Mouse (Mus musculus): Measurements from ENCODE around the gene Dab1. TPM values are rescaled to one million over a fixed set of nuclear protein-coding genes. Genes with fewer than 3 reads are reported as not detected.

The Dab1 gene
- total RNA-seq, 2 experiments from 2014 or later, result 115 to 127 TPM

DNA sequence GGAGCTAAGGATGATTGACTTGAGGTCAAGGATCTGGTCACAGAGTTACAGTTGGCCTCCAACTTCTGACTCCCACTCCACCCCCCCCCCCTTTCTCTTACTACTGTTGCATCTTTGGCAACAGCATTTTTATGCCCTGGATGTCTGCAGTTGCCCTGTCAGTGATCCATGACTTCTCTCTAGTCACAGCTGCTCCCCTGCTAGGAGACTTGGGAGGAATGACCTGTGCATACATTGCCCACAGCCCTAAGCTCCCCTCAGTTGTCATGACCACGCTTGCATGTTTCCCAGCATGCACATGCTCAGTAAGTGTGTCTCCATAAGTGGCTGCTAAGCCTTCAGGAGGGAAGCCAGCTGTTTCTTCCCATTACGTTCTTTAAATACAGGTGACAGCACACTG lies 936.2 kb downstream of the Dab1 start:
- intact Hi-C loops (cut with DNase I), result no loop called here
- no peak for DNase-seq (ENCODE audit: extremely low spot score in 1 of 2, low spot score in 2 of 2)

DNA sequence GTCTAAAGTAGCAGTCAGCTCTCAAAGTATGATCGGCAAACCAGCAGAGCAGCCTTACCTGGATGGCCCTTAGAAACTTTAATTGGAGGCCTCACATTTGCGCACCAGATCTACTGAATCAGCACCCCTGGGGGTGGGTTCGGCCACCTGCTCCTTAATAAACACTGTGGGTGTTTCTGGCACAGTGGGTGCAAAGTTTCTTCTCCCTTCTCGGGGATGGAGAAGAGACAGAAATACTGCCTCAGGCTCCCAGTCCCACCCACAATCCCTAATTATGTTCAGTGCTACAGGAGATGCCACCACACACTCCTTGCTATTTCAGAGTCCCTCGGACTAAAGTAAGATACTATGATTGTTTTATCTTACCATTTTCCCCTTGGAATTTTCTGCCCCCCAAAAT lies 944.4 kb downstream of the Dab1 start:
- no peak for DNase-seq (ENCODE audit: extremely low spot score in 1 of 2, low spot score in 2 of 2)
- intact Hi-C loops (cut with DNase I), result no loop called here

DNA sequence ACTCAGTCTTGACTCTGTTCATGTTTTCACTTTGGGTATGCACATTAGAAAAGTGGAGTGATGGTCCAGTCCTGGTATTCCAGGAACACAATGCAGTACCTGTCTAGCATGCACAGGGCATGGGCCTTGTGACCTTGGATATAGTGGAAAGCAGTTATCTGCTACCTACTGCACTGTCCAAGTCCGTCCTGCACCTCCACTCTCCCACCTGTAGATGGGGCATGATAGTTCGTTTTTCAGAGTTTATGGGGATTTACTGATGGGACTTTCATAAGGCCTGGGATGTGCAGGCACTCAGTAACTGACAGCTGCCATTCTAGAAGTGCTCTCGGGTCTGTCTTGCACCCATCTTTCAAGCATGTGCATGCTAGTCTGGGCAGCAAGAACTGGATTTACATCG lies 951.4 kb downstream of the Dab1 start:
- intact Hi-C loops (cut with DNase I), result no loop called here
- DNase-seq (ENCODE audit: extremely low spot score in 1 of 2, low spot score in 2 of 2), result no peak

DNA sequence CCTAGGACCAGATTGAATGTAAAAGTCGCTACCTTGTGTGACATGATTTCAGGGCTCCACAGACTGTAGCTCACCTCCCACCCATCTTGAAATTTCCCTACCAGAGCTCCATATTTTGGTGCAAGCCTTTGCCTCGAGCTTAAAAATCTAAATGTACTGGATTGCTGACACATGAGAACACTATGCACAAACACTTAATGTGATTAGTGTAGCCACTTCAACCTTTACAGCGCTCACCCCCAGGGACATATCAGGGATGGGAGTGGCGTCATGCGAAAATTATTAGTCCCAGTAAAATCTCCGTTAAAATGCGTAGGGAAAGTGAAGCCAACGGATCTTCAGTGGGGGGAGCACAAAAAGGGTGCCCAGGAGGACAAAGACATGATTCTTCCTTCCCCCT lies 953.3 kb downstream of the Dab1 start:
- intact Hi-C loops (cut with DNase I), result no loop called here
- DNase-seq (ENCODE audit: extremely low spot score in 1 of 2, low spot score in 2 of 2), result no peak

DNA sequence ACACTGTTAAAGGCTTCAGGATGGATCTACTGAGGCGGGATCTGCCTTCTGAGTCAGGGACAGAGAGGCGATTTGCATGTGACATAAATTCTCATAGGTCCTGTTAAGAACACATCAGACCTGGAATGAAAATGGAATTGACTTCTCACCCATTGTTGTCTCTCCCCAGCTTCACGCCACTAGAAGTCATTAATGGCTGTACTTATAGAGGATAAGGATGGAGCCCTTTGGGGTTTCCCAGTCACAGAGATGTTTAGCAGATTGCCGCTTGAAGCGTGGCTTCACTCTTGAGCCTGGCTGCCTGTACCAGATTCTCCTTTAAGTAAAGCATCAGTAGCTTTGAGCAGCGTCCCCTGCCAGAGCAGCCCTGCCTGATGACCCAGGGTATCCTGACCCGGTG lies 954.3 kb downstream of the Dab1 start:
- no peak for DNase-seq (ENCODE audit: extremely low spot score in 1 of 2, low spot score in 2 of 2)
- intact Hi-C loops (cut with DNase I), result no loop called here

DNA sequence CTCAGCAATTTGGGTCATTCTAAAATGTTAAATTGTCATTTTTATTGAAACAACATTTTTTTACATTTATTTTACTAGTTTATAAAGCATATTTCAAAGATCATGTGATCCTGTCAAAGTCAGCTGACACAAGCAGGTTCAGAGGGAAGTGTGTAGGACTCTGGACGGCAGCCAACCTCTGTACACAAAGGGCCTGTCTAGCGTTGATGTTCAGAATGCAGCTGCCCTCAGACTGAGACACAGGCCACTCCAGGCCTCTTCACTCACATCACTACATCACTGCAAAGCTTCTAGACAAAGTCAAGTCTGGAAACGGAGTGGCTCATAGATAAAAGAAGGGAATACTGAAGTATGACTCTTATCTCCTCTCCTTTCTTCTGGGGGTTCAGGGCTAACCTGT lies 959.2 kb downstream of the Dab1 start:
- intact Hi-C loops (cut with DNase I), result no loop called here
- no peak for DNase-seq (ENCODE audit: extremely low spot score in 1 of 2, low spot score in 2 of 2)

DNA sequence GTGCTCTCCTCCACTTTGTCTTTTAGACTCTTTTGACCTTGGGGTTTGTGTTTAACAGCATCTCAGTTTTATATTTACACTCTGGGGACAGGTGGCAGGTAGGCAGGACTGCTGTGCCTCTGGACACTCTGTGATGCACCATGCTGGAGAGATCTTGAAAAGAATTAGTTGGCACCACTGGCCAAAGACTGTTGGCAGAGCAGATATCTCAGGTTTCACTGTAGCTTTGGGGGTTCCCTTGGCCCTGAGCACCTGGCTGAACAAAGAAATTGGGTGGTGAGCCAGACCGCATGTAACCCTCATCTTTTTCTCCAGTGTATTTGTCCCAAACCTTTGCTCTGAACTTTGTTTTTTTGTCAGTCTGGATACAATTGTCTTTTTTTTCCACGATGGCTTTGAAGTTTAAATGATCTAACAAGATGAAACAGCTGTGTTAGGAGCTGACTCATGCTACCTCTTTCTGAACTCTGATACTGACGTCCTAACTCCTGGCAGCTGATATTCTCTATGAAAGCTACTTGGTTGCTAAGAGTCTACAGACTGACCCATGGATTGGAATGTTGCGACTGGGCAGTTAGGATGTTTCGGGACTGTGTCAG lies 960.9 kb downstream of the Dab1 start:
- intact Hi-C loops (cut with DNase I), result no loop called here
- no peak for DNase-seq (ENCODE audit: extremely low spot score in 1 of 2, low spot score in 2 of 2)

DNA sequence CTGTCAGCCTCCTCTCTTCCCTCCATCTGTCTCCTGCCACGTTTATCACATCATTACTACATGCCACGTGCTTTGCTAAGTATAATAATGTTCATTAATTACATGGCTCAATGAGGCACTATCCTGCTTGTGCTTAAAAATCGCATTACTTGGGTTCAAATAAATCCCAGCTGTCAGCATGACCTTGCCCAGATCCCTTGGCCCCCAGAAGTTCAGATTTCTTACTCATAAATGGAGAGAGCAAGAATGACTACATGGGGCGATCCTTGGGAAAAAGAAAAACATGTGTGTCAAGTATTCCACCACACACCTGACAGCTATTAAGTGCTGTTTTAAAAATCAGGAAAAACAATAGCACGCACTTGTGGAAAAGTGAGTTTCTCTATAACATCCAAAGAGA lies 963.6 kb downstream of the Dab1 start:
- no peak for DNase-seq (ENCODE audit: extremely low spot score in 1 of 2, low spot score in 2 of 2)
- intact Hi-C loops (cut with DNase I), result no loop called here

DNA sequence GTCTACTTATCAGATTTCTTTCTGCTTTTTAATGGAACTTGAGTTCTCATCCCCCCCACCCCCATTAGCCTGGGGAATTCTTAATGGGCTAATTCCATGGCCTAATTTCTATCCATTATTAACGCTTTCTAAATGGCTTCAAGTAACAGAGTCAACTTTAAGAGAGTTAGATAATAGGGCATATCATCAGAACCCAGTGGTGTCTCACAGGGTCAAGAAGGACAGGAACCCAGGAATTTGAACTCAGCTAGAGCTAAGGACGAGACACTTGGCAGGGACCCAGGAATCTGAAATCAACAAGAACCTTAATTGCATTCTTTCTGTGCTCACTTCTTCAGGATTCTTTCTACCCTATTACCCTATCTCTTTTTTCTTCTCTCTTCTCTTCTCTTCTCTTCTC lies 968.7 kb downstream of the Dab1 start:
- intact Hi-C loops (cut with DNase I), result no loop called here
- DNase-seq (ENCODE audit: extremely low spot score in 1 of 2, low spot score in 2 of 2), result no peak

DNA sequence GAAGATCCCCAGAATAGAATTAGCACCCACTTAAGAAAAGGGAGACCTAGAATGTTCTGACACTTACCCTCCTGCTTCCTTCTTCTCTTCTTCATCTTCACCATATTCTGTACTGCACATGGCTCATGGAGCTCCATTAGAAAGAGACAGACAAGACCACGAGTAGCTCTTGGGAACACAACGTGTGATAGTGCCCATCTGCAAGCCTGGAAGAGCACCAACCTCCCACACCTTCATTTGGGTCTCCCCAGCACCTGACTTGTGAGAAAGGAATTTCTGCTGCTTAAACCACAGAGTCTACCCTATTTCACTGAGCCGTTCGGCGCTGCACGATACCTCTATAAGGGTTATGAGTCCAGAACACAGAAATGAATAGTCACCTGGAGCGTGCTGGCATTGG lies 977.8 kb downstream of the Dab1 start:
- intact Hi-C loops (cut with DNase I), result no loop called here
- no peak for DNase-seq (ENCODE audit: extremely low spot score in 1 of 2, low spot score in 2 of 2)

DNA sequence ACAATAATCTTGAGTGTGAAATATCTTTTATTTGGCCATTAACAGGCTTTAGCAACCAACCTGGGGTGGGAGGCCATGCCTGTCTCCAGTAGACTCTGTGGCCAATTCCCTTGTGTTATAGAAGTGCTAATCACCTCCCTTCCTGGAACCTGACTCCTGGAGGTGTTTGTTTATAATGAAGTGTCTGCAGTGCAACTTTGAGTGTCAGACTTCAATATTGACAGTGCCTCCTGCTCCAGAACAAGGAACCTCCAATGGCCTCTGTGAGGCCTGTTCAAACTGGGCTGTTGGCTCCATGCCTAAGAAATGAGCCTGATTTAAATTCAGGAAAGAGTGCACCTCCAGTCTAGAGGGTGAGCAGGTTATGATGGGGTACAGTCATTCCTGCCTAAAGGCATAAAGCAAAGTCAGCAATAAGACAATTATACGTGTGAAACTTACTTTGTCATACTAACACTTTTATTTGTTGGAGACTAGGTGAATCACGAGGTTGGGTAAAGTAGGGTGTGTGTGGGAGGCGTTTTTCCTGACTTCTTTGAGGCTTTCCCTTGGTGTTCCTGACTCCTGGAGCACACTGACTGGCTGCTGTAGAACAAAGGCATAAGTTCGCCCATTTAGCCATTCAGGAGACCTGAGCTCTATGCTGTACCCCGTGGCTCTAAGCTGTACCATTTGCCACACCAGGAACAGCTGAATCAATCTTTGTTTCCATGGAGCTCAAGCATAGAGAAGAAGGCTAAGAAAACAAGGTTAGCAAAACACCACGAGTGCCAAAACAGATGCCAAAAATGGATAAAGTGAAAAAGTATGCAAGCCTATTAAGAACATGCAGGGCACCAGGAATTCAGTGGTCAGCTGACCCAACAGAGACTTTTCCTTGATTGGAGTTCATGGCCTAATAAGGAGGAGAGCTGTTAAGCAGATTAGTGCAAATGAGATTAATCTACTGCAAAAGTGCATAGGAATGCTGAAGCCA lies 978.6 kb downstream of the Dab1 start:
- intact Hi-C loops (cut with DNase I), result no loop called here
- DNase-seq (ENCODE audit: extremely low spot score in 1 of 2, low spot score in 2 of 2), result no peak

DNA sequence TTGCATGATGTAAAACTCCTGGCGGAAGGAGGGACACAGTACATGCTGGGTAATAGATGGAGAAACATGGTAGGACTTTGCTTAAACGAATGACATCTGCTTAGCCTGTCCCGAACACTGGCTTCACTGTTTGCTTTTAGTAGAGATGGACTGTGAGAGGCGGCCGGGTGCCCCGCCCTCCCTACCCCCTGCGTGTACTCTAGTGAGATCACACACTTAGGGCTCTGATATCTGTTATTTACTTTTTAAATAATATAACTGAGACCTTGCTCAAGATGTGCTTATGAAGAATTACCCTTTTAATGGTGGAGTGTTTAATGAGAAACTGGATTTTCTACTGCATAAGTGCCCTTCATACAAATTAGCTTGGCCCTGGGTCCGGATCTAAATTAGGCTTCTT lies 983.6 kb downstream of the Dab1 start:
- no peak for DNase-seq (ENCODE audit: extremely low spot score in 1 of 2, low spot score in 2 of 2)
- intact Hi-C loops (cut with DNase I), result no loop called here

DNA sequence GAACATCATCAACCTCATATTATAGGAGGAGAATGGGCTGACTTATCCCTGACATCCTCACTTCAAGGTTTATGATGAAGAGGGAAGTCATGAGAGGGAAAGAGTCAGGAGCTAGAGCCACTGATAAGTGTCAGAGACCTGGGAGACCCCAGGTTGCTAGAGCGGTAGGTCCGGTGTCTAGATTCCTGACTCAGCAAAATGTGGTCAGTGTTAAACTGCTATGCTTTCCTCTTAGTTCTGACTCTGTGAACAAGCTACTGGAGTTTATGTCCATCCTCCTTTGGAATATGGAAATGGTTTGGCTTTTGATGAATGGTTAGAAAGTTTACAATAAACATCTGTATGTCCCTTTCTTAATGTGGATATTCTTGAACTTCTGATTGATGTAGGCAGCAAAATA lies 985.1 kb downstream of the Dab1 start:
- DNase-seq (ENCODE audit: extremely low spot score in 1 of 2, low spot score in 2 of 2), result no peak
- intact Hi-C loops (cut with DNase I), result no loop called here

DNA sequence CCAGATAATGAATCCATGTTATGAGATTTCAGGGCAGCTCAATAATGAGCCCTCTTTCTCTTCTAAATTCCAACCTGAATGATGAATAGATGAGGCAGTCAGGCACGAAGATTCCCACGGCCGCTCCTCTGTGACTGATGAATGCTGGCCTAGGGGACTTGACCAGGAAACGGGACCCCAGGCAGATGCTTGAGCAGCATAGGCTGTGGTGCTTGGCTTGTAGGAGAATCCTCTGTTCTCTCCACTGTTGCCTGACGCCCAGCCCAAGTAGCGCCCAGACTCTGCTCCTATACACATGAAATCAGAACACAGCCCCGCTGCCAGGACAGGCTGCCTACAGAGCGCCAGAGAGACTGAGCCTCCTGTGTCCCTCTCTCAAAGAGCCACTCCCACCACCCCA lies 987.7 kb downstream of the Dab1 start:
- intact Hi-C loops (cut with DNase I), result no loop called here
- no peak for DNase-seq (ENCODE audit: extremely low spot score in 1 of 2, low spot score in 2 of 2)

DNA sequence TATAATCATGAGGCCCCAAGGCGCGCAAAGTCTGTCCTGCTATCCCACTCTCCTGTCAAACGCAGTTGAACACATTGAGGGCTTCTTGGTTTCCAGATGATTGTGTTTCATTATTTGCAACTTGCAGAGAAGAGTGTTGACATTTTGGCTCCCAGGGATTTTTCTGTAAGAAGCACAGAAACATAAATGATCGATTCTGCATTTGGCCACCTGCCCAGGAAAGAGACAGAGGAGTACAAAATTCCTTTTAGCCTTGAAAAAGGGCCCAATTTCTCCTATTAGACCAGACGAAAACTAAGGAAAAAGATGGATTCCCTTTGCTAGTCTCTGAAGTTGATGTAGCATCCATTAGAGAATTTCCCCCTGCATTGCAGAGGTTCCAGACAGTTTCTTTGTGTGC lies 988.5 kb downstream of the Dab1 start:
- DNase-seq (ENCODE audit: extremely low spot score in 1 of 2, low spot score in 2 of 2), result no peak
- intact Hi-C loops (cut with DNase I), result no loop called here

DNA sequence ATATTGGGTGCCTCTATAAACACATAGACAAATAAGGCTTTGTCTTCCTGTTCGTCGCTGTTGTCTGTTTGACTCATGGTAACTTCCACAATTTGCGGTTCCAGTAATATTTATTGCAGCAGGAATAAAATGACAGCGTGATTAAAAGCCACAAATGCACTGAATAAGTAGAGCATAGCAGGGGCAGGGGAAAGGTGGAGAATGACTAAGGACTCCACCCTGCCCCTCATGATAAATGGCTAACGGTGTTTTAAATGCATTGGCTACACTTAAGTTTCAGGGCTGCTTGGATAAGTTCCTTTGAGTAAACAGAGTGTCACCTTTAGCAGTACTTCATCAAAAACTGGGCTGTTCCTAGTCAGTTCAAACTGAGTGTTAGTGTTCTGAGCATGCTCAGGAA lies 1000.3 kb downstream of the Dab1 start:
- DNase-seq (ENCODE audit: extremely low spot score in 1 of 2, low spot score in 2 of 2), result no peak
- intact Hi-C loops (cut with DNase I), result no loop called here

DNA sequence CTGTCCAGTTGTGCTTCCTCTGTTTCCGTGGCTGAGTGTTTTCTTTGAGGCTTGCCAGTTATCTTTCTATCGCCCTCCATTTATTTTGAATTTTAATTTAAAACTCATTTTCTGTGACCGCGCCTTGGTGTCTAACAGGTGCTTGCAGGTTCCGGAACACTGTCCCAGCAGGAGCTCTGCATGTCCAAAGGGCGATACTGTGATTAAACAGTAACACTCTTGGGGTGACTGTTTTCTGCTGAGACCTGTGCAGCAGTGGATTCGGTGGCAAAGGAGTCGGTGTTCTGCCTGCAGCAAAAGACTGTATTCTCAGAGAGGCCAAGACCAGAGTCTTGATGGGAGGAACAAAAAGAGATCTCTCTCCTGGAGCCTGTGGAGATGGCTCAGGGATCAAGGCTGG lies 1006.2 kb downstream of the Dab1 start:
- intact Hi-C loops (cut with DNase I), result no loop called here
- no peak for DNase-seq (ENCODE audit: extremely low spot score in 1 of 2, low spot score in 2 of 2)

DNA sequence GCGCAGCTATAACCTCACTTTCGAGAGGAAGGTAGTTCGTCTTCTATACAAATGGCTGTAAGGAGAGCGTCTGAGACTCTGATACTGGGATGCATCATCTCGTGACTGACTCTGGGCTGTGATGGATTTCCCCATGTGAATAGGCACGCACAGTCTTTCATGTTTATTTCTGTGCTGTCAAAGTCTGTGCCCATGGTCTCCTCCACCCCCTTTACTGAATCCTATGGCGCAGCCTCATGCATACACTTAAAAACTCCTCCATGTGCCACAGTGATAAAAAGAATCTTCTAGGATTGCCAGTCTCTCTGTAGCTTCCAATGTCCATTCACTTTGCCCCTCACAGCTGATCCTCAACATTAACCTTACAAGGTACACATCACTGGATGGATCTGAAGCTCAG lies 1009.5 kb downstream of the Dab1 start:
- intact Hi-C loops (cut with DNase I), result no loop called here
- no peak for DNase-seq (ENCODE audit: extremely low spot score in 1 of 2, low spot score in 2 of 2)

DNA sequence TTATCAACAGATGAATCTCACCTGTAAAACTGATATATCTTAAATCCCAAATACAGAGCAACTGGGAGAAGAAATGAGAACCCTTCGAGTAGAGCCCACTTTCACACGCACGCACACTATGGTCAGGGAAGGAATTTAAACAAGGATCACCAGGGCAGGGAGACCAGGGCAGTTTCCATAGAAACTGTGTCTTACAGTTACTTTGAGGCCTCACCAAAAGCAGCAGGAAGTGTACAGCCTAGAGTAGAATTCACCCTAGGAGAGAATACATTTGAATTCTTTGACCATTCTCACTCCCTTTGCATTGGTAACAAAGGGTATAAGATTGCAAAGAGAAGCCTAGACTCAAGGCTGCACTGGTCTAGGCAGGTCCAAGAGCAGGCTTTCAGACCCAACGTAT lies 1017.9 kb downstream of the Dab1 start:
- no peak for DNase-seq (ENCODE audit: extremely low spot score in 1 of 2, low spot score in 2 of 2)

DNA sequence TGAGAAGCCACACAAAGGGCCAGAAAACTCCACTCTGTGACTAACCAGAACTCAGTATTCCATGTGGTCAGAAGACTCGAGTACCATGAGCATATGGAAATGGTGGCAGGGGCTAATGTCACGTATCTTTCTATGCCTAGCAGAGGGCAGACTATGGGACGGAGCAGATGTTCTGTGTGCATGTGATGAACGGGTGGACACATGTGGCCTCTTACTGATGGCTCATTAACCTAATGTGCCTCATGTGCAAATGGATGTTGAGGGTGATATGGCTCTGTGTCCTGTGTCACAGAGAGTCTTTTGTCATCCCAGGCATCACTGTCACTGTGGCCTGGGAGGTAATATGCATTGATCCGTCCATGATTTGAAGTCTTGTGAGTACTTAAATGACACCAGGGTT lies 1021.5 kb downstream of the Dab1 start:
- intact Hi-C loops (cut with DNase I), result no loop called here
- DNase-seq (ENCODE audit: extremely low spot score in 1 of 2, low spot score in 2 of 2), result no peak

More for the DNA sequence above, 1017.9 kb downstream of the Dab1 start:
- intact Hi-C loops (cut with DNase I), result no loop called here

All from left cerebral cortex, postnatal 10 days (tissue).